Mouse (Mus musculus) hindbrain, embryonic 12.5 days (tissue): ENCODE measurements at regions not wholly inside any gene's neighbourhood (a gene's known extent, or its start where the extent isn't known, plus 50 kb on each side); places are given as distances from the start of the nearest gene placed in this dataset.

Experiments
- ATAC-seq: fragments of 200-750 bp; cut with Nextera tagmentation; 2 replicates; pipeline ENCODE4 v1.8.0; 2017; ENCODE audit warnings: moderate TSS enrichment; ENCODE audit not compliant: low FRiP score
- H3K27ac ChIP-seq: fragments of 300-500 bp; sonication (generic); 2 replicates; pipeline ENCODE4 v1.5.1; 2016; ENCODE audit warnings: mild to moderate bottlenecking
- H3K27me3 ChIP-seq: fragments of 300-500 bp; sonication (generic); 2 replicates; pipeline ENCODE4 v1.6.1; 2016; ENCODE audit warnings: mild to moderate bottlenecking
- H3K36me3 ChIP-seq: fragments of 300-500 bp; sonication (generic); 2 replicates; pipeline ENCODE4 v1.6.1; 2016; ENCODE audit warnings: mild to moderate bottlenecking
- H3K4me1 ChIP-seq: fragments of 300-500 bp; sonication (generic); 2 replicates; pipeline ENCODE4 v1.6.1; 2016
- H3K4me2 ChIP-seq: fragments of 300-500 bp; sonication (generic); replicated peaks from 2 replicates; pipeline ENCODE4 v1.6.1; 2016; ENCODE audit warnings: mild to moderate bottlenecking
- H3K4me3 ChIP-seq: fragments of 300-500 bp; sonication (generic); 2 replicates; pipeline ENCODE4 v1.5.1; 2016; ENCODE audit warnings: mild to moderate bottlenecking
- H3K9ac ChIP-seq: fragments of 300-500 bp; sonication (generic); 2 replicates; pipeline ENCODE4 v1.6.1; 2016; ENCODE audit warnings: mild to moderate bottlenecking, moderate library complexity
- H3K9me3 ChIP-seq: fragments of 300-500 bp; sonication (generic); replicated peaks from 2 replicates; pipeline ENCODE4 v1.6.1; 2016; ENCODE audit warnings: mild to moderate bottlenecking
- WGBS: fragments of 180-500 bp; shearing (Covaris S2); methylation state at CpG from one replicate; pipeline ENCODE4 v1.1.7; 2016; 5-methylcytosine and 5-hydroxymethylcytosine counted together

DNA sequence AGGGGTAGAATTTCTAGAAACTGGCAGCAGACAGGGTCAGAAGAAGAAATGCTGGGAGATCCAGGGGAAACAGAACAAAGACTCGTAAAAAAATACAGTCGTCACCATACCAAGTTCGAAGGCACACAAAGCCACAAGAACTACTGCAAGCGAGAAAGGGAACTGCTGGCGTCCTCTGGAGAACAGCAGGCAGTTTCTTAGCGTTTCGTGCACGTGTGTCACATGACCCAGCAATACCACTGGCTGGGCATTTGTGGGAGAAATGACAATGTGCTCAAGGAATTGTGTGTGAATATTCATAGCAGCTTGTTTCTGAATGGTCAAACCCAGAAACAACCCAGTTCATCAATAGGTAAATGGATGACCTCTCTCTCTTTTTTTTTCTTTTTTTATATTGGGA lies 211.5 kb upstream of the Peli2 start:
- H3K9ac ChIP-seq = no peak overlapping the region
- peaks cover 28% of the 10 kb centered on the region for H3K4me1 ChIP-seq
- no peak overlapping the region for H3K4me3 ChIP-seq
- no peak for ATAC-seq
- no peaks in the 10 kb centered on the region for H3K36me3 ChIP-seq
- WGBS = 45% methylated on average over 8 of the region's 8 CpGs
- H3K27ac ChIP-seq = no peak overlapping the region
- H3K9me3 ChIP-seq = no peaks in the 10 kb centered on the region
- H3K27me3 ChIP-seq = no peaks in the 10 kb centered on the region
- no peak overlapping the region for H3K4me2 ChIP-seq

DNA sequence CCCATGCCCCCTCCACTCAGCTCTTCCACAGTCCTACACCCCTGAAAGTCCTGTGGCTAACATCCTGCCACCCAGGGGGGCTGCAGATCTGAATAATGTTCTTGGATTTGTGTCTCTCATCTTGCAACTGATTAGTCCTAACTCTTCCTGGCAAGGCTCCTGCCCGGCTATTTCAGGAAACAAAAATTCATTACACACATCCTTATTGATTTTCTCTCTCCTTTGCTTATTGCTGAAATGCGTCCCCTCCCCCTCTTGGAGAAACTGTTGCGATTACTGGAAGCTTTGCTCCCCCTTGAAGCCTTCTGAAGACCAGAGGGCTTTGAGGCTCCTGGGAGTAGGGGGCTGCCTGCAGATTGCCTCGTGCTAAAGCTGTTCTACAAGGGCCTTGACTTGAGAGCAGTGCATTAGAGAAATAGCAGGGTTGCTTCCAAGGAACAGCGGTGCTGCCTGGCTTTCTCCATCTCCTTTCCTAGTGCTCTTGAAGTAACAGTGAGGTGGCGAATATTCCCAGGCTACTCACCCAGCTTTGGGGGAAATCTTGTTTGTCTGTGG lies 209.8 kb upstream of the Peli2 start:
- no peak overlapping the region for H3K4me2 ChIP-seq
- H3K9me3 ChIP-seq = no peaks in the 10 kb centered on the region
- peak overlapping the region; percentile 41 for H3K27ac ChIP-seq
- no peaks in the 10 kb centered on the region for H3K36me3 ChIP-seq
- H3K9ac ChIP-seq = no peak overlapping the region
- 0 out of 2 replicates have a peak, but pooled peaks have one; percentile 39 for ATAC-seq
- H3K27me3 ChIP-seq = 0 out of 2 replicates have a peak, but pooled peaks cover 4% of the 10 kb centered on the region
- no peak overlapping the region for H3K4me3 ChIP-seq
- H3K4me1 ChIP-seq = peaks cover 28% of the 10 kb centered on the region
- 40% methylated on average over 6 of the region's 6 CpGs for WGBS

DNA sequence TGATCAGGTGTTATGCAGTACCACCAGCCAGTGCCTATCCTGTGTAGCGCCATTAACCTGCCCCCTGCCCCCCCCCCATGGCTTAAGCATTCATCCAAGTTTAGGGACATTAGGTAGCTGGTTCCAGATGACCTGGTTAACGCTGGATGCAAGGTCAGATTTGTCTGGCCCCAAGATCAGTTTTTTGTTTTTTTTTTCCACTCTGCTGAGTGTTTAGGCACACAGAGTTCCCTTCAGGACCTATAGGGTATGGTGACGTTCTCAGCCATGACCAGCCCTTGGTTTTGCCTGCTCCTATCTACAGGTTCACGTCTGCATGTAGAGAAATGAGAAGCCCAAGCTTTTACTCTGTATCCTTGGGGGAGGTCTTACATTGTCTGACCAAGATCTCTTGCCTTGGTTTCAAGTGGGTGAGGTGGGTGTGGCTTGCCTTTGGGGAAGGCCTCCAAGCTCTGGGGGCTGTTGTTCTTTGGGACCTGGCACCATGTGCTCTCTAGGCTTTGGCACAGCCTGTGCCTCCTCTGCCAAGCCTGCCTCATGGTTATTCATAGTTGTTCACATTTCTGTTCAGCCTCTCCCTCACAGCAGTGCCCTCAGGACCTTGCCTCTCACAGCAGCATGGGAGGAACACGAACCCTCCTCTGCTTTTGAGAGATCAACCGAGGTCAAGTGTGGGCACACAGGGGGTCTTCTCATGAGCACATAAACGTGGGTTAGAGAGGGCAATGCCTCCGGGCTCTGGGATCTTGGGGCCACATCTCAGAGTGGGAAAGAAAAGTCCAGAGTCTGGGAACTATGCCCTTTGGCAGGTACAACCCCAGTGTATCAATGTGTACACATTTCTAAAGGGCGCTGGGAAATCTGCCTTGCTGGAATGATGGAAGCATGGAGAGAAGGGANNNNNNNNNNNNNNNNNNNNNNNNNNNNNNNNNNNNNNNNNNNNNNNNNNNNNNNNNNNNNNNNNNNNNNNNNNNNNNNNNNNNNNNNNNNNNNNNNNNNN lies 208.8 kb upstream of the Peli2 start:
- H3K27ac ChIP-seq = peak overlapping the region; percentile 41
- no peak overlapping the region for H3K9ac ChIP-seq
- no peak overlapping the region for H3K4me2 ChIP-seq
- 72% methylated on average over 9 of the region's 9 CpGs for WGBS
- H3K36me3 ChIP-seq = no peaks in the 10 kb centered on the region
- no peak overlapping the region for H3K4me3 ChIP-seq
- H3K27me3 ChIP-seq = 0 out of 2 replicates have a peak, but pooled peaks cover 4% of the 10 kb centered on the region
- no peaks in the 10 kb centered on the region for H3K9me3 ChIP-seq
- ATAC-seq = peak; percentile 30; the same call in 1 of the 2 replicates
- peaks cover 28% of the 10 kb centered on the region for H3K4me1 ChIP-seq

DNA sequence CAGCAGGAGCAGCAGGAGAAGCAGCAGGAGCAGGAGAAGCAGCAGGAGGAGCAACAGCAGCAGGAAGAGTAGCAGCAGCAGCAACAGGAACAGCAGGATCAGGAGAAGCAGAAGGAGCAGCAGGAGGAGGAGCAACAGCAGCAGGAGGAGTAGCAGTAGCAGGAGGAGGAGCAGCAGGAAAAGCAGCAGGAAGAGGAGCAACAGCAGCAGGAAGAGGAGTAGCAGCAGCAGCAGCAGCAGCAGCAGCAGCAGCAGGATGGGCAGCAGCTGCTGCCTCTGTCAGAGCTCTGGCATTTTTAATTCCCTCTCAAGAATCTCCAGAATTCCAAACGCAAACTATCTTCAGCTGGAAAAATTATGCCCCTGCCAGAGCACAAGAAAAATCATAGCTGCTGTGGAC lies 205.0 kb upstream of the Peli2 start:
- WGBS = 67% methylated on average over 1 of the region's 1 CpGs
- H3K27ac ChIP-seq = no peak overlapping the region
- 0 out of 2 replicates have a peak, but pooled peaks cover 4% of the 10 kb centered on the region for H3K27me3 ChIP-seq
- no peak for ATAC-seq
- H3K36me3 ChIP-seq = no peaks in the 10 kb centered on the region
- H3K9me3 ChIP-seq = no peaks in the 10 kb centered on the region
- peaks cover 14% of the 10 kb centered on the region for H3K4me1 ChIP-seq
- no peak overlapping the region for H3K4me2 ChIP-seq
- no peak overlapping the region for H3K4me3 ChIP-seq
- no peak overlapping the region for H3K9ac ChIP-seq

DNA sequence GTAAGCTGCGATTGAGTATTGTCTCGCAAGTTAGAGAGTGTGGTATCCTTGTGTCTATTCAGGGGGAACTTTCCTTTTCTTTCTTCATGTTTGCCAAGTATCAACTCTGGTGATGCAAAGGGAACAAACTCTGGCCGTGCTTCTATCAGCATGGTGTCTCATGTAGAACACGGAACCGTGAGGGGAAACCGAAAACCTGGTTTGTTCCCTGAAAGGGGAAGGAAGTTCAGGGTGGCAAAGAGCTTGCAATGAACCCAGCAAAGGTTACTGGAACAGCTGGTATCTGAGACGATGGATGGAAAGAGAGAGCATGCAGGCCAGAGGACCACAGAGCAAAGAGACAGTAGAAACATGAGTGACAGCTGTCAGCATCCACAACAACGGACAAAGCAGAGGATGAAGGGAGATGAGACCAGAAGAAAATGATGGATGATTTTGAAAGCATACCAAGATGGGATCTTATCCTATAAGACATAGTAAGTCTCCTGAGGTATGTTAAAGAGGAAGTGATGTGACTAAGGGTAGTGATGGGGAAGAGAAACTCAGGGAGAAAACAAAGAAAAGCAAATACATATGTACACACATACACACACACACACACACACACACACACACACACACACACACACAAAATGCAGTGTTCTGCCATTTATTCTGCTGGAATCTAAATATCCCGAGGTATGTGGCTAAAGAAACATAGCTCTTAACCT lies 199.8 kb upstream of the Peli2 start:
- H3K36me3 ChIP-seq = no peaks in the 10 kb centered on the region
- H3K4me2 ChIP-seq = no peak overlapping the region
- H3K4me1 ChIP-seq = no peaks in the 10 kb centered on the region
- 92% methylated on average over 9 of the region's 9 CpGs for WGBS
- no peak overlapping the region for H3K4me3 ChIP-seq
- no peak for ATAC-seq
- H3K9ac ChIP-seq = no peak overlapping the region
- no peaks in the 10 kb centered on the region for H3K27me3 ChIP-seq
- no peaks in the 10 kb centered on the region for H3K9me3 ChIP-seq
- H3K27ac ChIP-seq = no peak overlapping the region

DNA sequence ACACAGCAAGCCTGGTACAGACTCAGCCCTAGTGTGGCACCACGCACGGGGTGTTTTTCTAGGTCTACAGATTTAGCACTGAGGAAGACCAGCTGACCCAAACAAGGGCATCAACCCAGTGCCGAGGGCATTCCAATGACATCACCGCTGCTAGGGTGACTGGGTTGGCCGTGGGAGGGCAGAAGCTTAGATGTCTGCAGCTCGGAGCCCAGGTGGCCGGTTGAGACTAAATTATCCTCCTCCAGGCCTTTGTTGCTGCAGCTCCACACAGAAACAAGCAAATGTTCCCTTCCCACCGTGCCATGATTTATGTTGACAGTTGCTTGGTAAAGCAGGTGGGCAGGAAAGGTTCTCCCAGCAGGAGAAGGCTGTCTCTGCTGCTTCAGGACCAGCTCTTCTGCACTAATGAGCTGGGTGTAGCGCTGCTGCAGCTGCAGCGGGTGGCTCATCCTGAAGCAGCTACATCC lies 198.8 kb upstream of the Peli2 start:
- Histone ChIP-seq H3K27ac (no peak overlapping the region), H3K9ac (no peak overlapping the region), H3K9me3 (0 out of 2 replicates have a peak, but pooled peaks cover 2% of the 10 kb centered on the region), H3K4me3 (no peak overlapping the region), H3K27me3 (no peaks in the 10 kb centered on the region), H3K4me1 (no peaks in the 10 kb centered on the region), H3K4me2 (no peak overlapping the region), H3K36me3 (no peaks in the 10 kb centered on the region)
- 40% methylated on average over 10 of the region's 10 CpGs for WGBS
- ATAC-seq = no peak

DNA sequence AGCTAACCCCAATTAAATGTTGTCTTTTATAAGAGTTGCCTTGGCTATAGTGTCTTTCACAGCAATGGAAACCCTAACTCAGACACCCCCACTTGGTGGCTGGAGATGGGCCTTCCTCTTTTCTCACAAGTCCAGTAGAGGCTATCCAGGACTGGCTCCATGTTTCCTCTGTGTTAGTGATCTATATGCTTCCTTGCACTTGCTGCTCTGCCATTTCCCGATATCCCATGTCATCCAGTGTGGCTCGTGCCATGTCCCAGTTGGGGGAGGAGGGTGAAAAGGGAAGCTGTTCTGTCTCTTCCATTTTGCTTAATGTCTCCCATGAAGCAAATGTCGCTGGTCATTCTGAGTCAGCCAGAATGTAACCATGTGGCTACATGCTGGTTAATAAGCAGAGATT lies 194.2 kb upstream of the Peli2 start:
- H3K36me3 ChIP-seq = no peaks in the 10 kb centered on the region

DNA sequence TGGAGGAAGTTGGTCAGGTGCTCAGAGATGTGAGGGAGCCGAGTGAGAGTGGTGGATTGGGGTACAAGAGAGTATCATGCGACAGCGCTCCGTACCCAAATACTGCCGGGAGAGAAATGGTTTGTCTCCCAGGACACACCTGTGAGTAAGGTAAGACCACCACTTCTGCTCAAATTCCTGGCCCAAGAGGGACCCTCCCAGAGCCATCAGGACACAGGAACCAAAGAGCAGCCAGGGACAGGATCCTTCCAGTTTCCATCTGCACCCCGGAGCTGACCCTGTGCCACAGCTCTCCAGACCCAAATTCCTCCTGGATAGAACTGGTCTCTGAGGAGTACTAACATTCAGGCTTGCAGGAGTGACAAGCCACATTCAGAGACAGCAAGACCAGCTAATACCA lies 185.2 kb upstream of the Peli2 start:
- no peak overlapping the region for H3K9ac ChIP-seq
- no peak overlapping the region for H3K4me2 ChIP-seq
- H3K4me1 ChIP-seq = 0 out of 2 replicates have a peak, but pooled peaks cover 3% of the 10 kb centered on the region
- no peaks in the 10 kb centered on the region for H3K9me3 ChIP-seq
- H3K36me3 ChIP-seq = no peaks in the 10 kb centered on the region
- H3K27me3 ChIP-seq = no peaks in the 10 kb centered on the region
- no peak overlapping the region for H3K4me3 ChIP-seq
- H3K27ac ChIP-seq = no peak overlapping the region
- no peak for ATAC-seq
- WGBS = 97% methylated on average over 6 of the region's 6 CpGs

More for the DNA sequence above, 194.2 kb upstream of the Peli2 start:
- Histone ChIP-seq H3K4me2 (no peak overlapping the region), H3K4me3 (no peak overlapping the region), H3K9ac (no peak overlapping the region), H3K9me3 (0 out of 2 replicates have a peak, but pooled peaks cover 2% of the 10 kb centered on the region), H3K27me3 (no peaks in the 10 kb centered on the region), H3K4me1 (0 out of 2 replicates have a peak, but pooled peaks cover 3% of the 10 kb centered on the region), H3K27ac (no peak overlapping the region)
- WGBS = 86% methylated on average over 3 of the region's 3 CpGs
- ATAC-seq = no peak

DNA sequence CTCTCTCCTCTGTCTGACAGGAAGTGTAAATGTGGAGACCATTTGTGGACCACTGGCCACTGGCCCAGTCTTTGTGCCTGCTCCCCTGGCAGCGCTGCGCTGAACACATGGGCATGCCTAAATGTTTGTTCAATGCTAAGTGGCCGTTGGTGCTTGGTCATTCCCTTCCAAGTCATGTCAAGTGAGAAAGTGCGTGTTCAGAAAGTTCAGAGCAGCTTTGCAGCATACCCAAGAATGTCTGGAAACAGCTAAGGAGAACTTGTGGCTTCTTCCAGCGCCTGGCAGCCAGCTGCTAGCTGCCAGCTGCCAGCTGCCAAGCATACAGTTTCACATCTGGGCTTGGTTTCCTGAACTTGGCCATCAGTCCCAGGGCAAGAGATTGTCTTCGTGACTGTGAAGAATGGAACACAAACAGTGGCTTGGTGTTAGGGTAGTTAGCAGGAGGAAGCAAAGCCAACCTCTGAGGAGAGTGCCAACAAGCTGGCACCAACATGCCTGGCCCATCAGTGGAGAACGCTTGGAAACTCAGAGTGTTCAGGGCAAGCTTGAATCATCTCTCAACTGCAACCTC lies 183.5 kb upstream of the Peli2 start:
- H3K4me2 ChIP-seq = no peak overlapping the region
- H3K27me3 ChIP-seq = no peaks in the 10 kb centered on the region
- 0 out of 2 replicates have a peak, but pooled peaks cover 3% of the 10 kb centered on the region for H3K4me1 ChIP-seq
- no peak overlapping the region for H3K9ac ChIP-seq
- H3K4me3 ChIP-seq = no peak overlapping the region
- no peaks in the 10 kb centered on the region for H3K36me3 ChIP-seq
- WGBS = 89% methylated on average over 7 of the region's 7 CpGs
- H3K27ac ChIP-seq = no peak overlapping the region
- no peaks in the 10 kb centered on the region for H3K9me3 ChIP-seq
- no peak for ATAC-seq

DNA sequence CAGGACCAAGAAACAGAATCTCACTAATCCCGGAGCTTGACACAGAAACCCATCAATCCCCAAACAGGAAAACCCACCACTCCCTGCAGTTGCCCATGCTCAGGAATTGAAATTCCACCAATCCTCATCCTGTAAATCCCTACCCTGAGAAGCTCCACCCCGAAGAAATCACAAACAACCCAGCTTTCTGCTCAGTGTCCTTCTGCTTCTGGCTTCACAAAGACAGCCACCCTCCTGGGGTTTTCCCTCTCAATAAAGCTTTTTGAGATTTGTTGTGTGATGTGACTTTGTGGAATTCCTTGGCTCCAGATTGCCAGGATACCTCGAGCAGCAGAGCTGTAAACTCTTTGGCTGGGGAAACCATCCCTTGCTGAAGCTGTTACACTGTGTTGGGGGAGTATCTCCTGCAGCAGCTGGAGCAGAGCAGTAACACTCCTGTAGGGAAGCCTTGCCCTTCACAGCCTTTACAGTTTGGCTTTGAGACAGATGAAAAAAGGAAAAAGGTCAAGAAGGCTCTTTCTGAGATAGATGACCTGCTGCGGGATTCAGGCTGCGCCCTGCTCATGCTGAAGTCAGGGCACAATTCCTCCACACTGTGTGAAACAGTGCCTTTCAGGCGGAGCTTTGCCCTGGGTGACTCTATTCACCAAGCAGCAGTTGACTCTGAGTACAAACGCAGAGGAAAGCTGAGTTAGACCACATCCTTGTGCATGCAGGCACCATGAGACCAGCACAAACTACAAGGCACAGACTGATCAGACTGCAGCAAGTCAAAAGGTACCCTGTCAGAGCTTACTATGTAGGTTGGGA lies 180.6 kb upstream of the Peli2 start:
- Histone ChIP-seq H3K4me3 (no peak overlapping the region), H3K4me2 (no peak overlapping the region), H3K27me3 (no peaks in the 10 kb centered on the region), H3K4me1 (0 out of 2 replicates have a peak, but pooled peaks cover 3% of the 10 kb centered on the region), H3K9ac (no peak overlapping the region), H3K9me3 (no peaks in the 10 kb centered on the region), H3K36me3 (no peaks in the 10 kb centered on the region), H3K27ac (no peak overlapping the region)
- 37% methylated on average over 7 of the region's 7 CpGs for WGBS
- ATAC-seq = no peak

DNA sequence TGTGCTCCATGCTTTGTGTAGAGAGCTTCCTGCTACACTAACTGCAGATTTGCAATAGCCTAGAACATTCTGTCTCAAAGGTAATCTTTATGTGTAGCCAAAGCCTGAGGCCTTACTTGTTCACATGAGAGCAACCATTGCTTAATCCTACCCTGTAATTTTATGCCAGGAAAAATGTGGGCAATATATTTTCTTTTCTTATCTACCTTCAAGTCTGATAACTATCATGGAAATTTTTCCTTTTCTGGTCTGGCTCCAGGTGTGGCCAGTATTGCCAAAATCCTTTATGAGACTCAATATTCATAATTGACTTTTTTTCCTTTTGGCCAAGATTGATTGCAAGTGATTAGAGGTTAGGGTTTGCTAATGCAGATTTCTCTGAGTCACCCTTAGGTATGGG lies 178.0 kb upstream of the Peli2 start:
- no peak for ATAC-seq
- H3K27me3 ChIP-seq = no peaks in the 10 kb centered on the region
- H3K27ac ChIP-seq = no peak overlapping the region
- no peaks in the 10 kb centered on the region for H3K36me3 ChIP-seq
- H3K9me3 ChIP-seq = no peaks in the 10 kb centered on the region
- no peak overlapping the region for H3K9ac ChIP-seq
- H3K4me1 ChIP-seq = 0 out of 2 replicates have a peak, but pooled peaks cover 3% of the 10 kb centered on the region
- no peak overlapping the region for H3K4me3 ChIP-seq
- no peak overlapping the region for H3K4me2 ChIP-seq
